Mouse (Mus musculus) bone marrow macrophage, adult 2 months (primary cell): ENCODE data around the gene Zfp652.

Experiments used
- CTCF ChIP-seq: IDR thresholded peaks from 2 replicates; pipeline ENCODE4 v1.5.1; 2012; ENCODE audit warnings: low read depth, mild to moderate bottlenecking, low read length, moderate library complexity
- POLR2A ChIP-seq: IDR thresholded peaks from 2 replicates; pipeline ENCODE4 v1.6.1; 2012; ENCODE audit warnings: mild to moderate bottlenecking, low read depth, low read length, borderline replicate concordance

- no peak for TF ChIP-seq CTCF
- no peak for TF ChIP-seq POLR2A
Observed at GRCm38 (mm10) chr11:95834143-95834667, 121.7 kb downstream of the Zfp652 start.
